Mouse (Mus musculus): ENCODE data around the gene Cox8c. TPM values are rescaled to one million over a fixed set of nuclear protein-coding genes. Genes with fewer than 3 reads are reported as not detected.

The Cox8c gene
- polyA plus RNA-seq, 1 experiment from 2014 or later = not detected

- ATAC-seq (ENCODE audit: insufficient read depth) = no peak
- 50% methylated on average over 2 of the region's 2 CpGs for WGBS (ENCODE audit: insufficient replicate concordance)
- no peak overlapping the region for H3K9ac ChIP-seq
- H3K9me3 ChIP-seq (replicated peaks) = no peaks in the 10 kb centered on the region
- no peaks in the 10 kb centered on the region for H3K4me1 ChIP-seq (replicated peaks)
- H3K4me3 ChIP-seq (replicated peaks) = no peak overlapping the region
- no peaks in the 10 kb centered on the region for H3K27me3 ChIP-seq
- H3K36me3 ChIP-seq (replicated peaks) = no peaks in the 10 kb centered on the region
- H3K27ac ChIP-seq (replicated peaks) = no peak overlapping the region
- H3K4me2 ChIP-seq = no peak overlapping the region
Measured at GRCm38 (mm10) chr12:102916073-102916472, 17.0 kb downstream of the Cox8c start.

- H3K9me3 ChIP-seq (replicated peaks) = no peaks in the 10 kb centered on the region
- no peaks in the 10 kb centered on the region for H3K27me3 ChIP-seq
- H3K36me3 ChIP-seq (replicated peaks) = no peaks in the 10 kb centered on the region
- ATAC-seq (ENCODE audit: insufficient read depth) = no peak
- H3K4me2 ChIP-seq = no peak overlapping the region
- no peaks in the 10 kb centered on the region for H3K4me1 ChIP-seq (replicated peaks)
- H3K9ac ChIP-seq = no peak overlapping the region
- H3K4me3 ChIP-seq (replicated peaks) = no peak overlapping the region
- WGBS (ENCODE audit: insufficient replicate concordance) = 50% methylated on average over 4 of the region's 4 CpGs
- no peak overlapping the region for H3K27ac ChIP-seq (replicated peaks)
Measured at GRCm38 (mm10) chr12:102929764-102930163, 30.6 kb downstream of the Cox8c start.

DNA sequence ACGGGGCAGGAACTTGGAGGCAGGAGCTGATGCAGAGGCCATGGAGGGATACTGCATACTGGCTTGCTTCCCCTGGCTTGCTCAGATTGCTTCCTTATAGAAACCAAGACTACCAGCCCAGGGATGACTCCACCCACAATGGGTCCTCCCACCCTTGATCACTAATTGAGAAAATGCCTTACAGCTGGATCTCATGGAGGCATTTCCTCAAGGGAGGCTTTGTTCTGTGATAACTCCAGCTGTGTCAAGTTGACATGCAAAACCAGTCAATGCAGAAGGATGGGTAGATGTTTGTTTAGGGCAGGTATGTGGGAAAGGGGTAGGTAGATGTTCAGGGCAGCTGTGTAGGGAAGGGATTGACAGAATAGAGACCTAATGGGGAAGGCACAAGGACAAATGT, 31.2 kb downstream of the Cox8c start:
- H3K27ac ChIP-seq (replicated peaks) = no peak overlapping the region
- no peak overlapping the region for H3K4me2 ChIP-seq
- no peaks in the 10 kb centered on the region for H3K4me1 ChIP-seq (replicated peaks)
- H3K27me3 ChIP-seq = no peaks in the 10 kb centered on the region
- H3K9me3 ChIP-seq (replicated peaks) = no peaks in the 10 kb centered on the region
- H3K4me3 ChIP-seq (replicated peaks) = no peak overlapping the region
- ATAC-seq (ENCODE audit: insufficient read depth) = no peak
- no peak overlapping the region for H3K9ac ChIP-seq
- no peaks in the 10 kb centered on the region for H3K36me3 ChIP-seq (replicated peaks)
- 34% methylated on average over 1 of the region's 1 CpGs for WGBS (ENCODE audit: insufficient replicate concordance)

- Histone ChIP-seq H3K9ac (no peak overlapping the region), H3K27ac (replicated peaks) (no peak overlapping the region), H3K4me3 (replicated peaks) (no peak overlapping the region), H3K4me1 (replicated peaks) (no peaks in the 10 kb centered on the region), H3K27me3 (no peaks in the 10 kb centered on the region), H3K4me2 (no peak overlapping the region), H3K36me3 (replicated peaks) (no peaks in the 10 kb centered on the region), H3K9me3 (replicated peaks) (no peaks in the 10 kb centered on the region)
- no peak for ATAC-seq (ENCODE audit: insufficient read depth)
- 59% methylated on average over 7 of the region's 7 CpGs for whole genome bisulfite sequencing (ENCODE audit: insufficient replicate concordance)
Measured at GRCm38 (mm10) chr12:102930789-102931188, 31.7 kb downstream of the Cox8c start.

DNA sequence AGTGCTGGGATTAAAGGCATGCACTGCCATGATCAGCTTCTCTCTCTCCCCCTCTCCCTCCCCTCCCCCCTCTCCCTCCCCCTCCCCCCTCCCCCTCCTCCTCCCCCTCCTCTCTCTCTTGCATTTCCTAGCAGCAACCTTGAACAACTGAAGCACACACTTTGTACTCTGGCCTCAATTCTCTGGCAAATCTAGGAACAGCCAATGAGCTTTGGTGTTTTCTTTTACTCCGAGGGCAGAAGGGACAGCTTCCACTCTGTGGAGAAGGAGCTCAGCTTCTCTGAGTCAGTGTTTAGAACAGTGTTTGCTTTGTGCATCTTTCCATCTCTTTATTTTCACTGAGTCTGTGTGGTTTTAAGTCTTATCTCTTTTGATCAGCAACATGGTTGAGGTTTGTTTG, 36.8 kb downstream of the Cox8c start:
- no peak overlapping the region for H3K4me2 ChIP-seq
- H3K27ac ChIP-seq (replicated peaks) = no peak overlapping the region
- no peak overlapping the region for H3K9ac ChIP-seq
- H3K4me1 ChIP-seq (replicated peaks) = no peaks in the 10 kb centered on the region
- no peaks in the 10 kb centered on the region for H3K27me3 ChIP-seq
- WGBS (ENCODE audit: insufficient replicate concordance) = 23% methylated on average over 1 of the region's 1 CpGs
- H3K4me3 ChIP-seq (replicated peaks) = no peak overlapping the region
- no peaks in the 10 kb centered on the region for H3K9me3 ChIP-seq (replicated peaks)
- ATAC-seq (ENCODE audit: insufficient read depth) = no peak
- H3K36me3 ChIP-seq (replicated peaks) = no peaks in the 10 kb centered on the region

GRCm38 (mm10) chr12:102945571-102945970, 46.5 kb downstream of the Cox8c start:
- H3K4me3 ChIP-seq (replicated peaks) = no peak overlapping the region
- ATAC-seq (ENCODE audit: insufficient read depth) = no peak
- peaks cover 35% of the 10 kb centered on the region for H3K27me3 ChIP-seq
- H3K9me3 ChIP-seq (replicated peaks) = no peaks in the 10 kb centered on the region
- H3K36me3 ChIP-seq (replicated peaks) = no peaks in the 10 kb centered on the region
- no peaks in the 10 kb centered on the region for H3K4me1 ChIP-seq (replicated peaks)
- WGBS (ENCODE audit: insufficient replicate concordance) = 35% methylated on average over 1 of the region's 1 CpGs
- H3K9ac ChIP-seq = no peak overlapping the region
- no peak overlapping the region for H3K4me2 ChIP-seq
- H3K27ac ChIP-seq (replicated peaks) = no peak overlapping the region

- ATAC-seq (ENCODE audit: insufficient read depth) = no peak
- no peak overlapping the region for H3K4me3 ChIP-seq (replicated peaks)
- WGBS (ENCODE audit: insufficient replicate concordance) = 27% methylated on average over 10 of the region's 10 CpGs
- H3K9me3 ChIP-seq (replicated peaks) = no peaks in the 10 kb centered on the region
- H3K36me3 ChIP-seq (replicated peaks) = no peaks in the 10 kb centered on the region
- no peaks in the 10 kb centered on the region for H3K4me1 ChIP-seq (replicated peaks)
- no peak overlapping the region for H3K27ac ChIP-seq (replicated peaks)
- H3K9ac ChIP-seq = no peak overlapping the region
- H3K27me3 ChIP-seq = peaks cover 35% of the 10 kb centered on the region
- H3K4me2 ChIP-seq = no peak overlapping the region
Measured at GRCm38 (mm10) chr12:102947826-102948225, 48.7 kb downstream of the Cox8c start.

- Histone ChIP-seq H3K4me2 (peak within 1 kb of the TSS; percentile 68), H3K4me1 (replicated peaks) (no peaks in the 10 kb centered on the region), H3K9me3 (replicated peaks) (no peaks in the 10 kb centered on the region), H3K27ac (replicated peaks) (no peak within 1 kb of the TSS), H3K4me3 (replicated peaks) (peak within 1 kb of the TSS; percentile 50), H3K9ac (no peak within 1 kb of the TSS), H3K36me3 (replicated peaks) (no peaks in the 10 kb centered on the region), H3K27me3 (peaks cover 35% of the 10 kb centered on the region)
- ATAC-seq (ENCODE audit: insufficient read depth) = no peak; the same call in 1 of the 2 replicates
- WGBS (ENCODE audit: insufficient replicate concordance) = under 1% methylated on average over 48 of the region's 48 CpGs
Measured at GRCm38 (mm10) chr12:102948778-102949394, 49.8 kb downstream of the Cox8c start, which contains the start of gene Unc79. Gene Unc79, plus strand, starts transcription at chr12:102948859.

- Histone ChIP-seq H3K9ac (no peak overlapping the region), H3K4me3 (replicated peaks) (peak overlapping the region; percentile 50), H3K27ac (replicated peaks) (no peak overlapping the region), H3K4me2 (peak overlapping the region; percentile 68), H3K4me1 (replicated peaks) (no peaks in the 10 kb centered on the region), H3K9me3 (replicated peaks) (no peaks in the 10 kb centered on the region), H3K36me3 (replicated peaks) (no peaks in the 10 kb centered on the region), H3K27me3 (peaks cover 35% of the 10 kb centered on the region)
- WGBS (ENCODE audit: insufficient replicate concordance) = under 1% methylated on average over 42 of the region's 42 CpGs
- no peak for ATAC-seq (ENCODE audit: insufficient read depth)
Measured at GRCm38 (mm10) chr12:102949395-102950208, 50.5 kb downstream of the Cox8c start.
